Mouse (Mus musculus) forebrain, embryonic 14.5 days (tissue): ENCODE results near the gene Serpina3k. TPM values are rescaled to one million over a fixed set of nuclear protein-coding genes. Genes with fewer than 3 reads are reported as not detected.
"Not testable (repeated sequence)": the region's sequence is repeated elsewhere in the genome, so short reads cannot be mapped to it uniquely, and the experiment has no call there.

Experiments
- ATAC-seq: fragments of 200-750 bp; cut with Nextera tagmentation; 2 replicates; pipeline ENCODE4 v1.8.0; 2017; ENCODE audit warnings: mild to moderate bottlenecking, moderate library complexity
- DNase-seq: peaks from one replicate; pipeline ENCODE4 v3.0.0-alpha.2; 2015; ENCODE audit warnings: low spot score
- H3K27ac ChIP-seq: fragments of 300-500 bp; sonication (generic); 2 replicates; pipeline ENCODE4 v1.5.1; 2014; ENCODE audit warnings: low read depth, mild to moderate bottlenecking, control low read depth, low read length, moderate library complexity
- H3K27me3 ChIP-seq: fragments of 300-500 bp; sonication (generic); replicated peaks from 2 replicates; pipeline ENCODE4 v1.6.1; 2014; ENCODE audit warnings: low read length, control low read depth, mixed read lengths; ENCODE audit not compliant: control insufficient read depth, insufficient read depth
- H3K36me3 ChIP-seq: fragments of 300-500 bp; sonication (generic); 2 replicates; pipeline ENCODE4 v1.6.1; 2014; ENCODE audit warnings: low read length, control low read depth; ENCODE audit not compliant: control insufficient read depth, insufficient read depth
- H3K4me1 ChIP-seq: fragments of 300-500 bp; sonication (generic); 2 replicates; pipeline ENCODE4 v1.6.1; 2014; ENCODE audit warnings: antibody characterized with exemption, low read length, control low read depth; ENCODE audit not compliant: control insufficient read depth, insufficient read depth
- H3K4me2 ChIP-seq: fragments of 300-500 bp; sonication (generic); 2 replicates; pipeline ENCODE4 v1.6.1; 2014; ENCODE audit warnings: mild to moderate bottlenecking, control low read depth, low read length
- H3K4me3 ChIP-seq: fragments of 300-500 bp; sonication (generic); 2 replicates; pipeline ENCODE4 v1.5.1; 2014; ENCODE audit warnings: low read depth, low read length, control low read depth
- H3K9ac ChIP-seq: fragments of 300-500 bp; sonication (generic); 2 replicates; pipeline ENCODE4 v1.6.1; 2014; ENCODE audit warnings: mild to moderate bottlenecking, low read length, control low read depth, moderate library complexity
- H3K9me3 ChIP-seq: fragments of 300-500 bp; sonication (generic); replicated peaks from 2 replicates; pipeline ENCODE4 v1.6.1; 2016; ENCODE audit warnings: low read length, control low read depth, mixed read lengths; ENCODE audit not compliant: control insufficient read depth
- WGBS: fragments of 180-500 bp; shearing (Covaris S2); extraction: QIAGEN DNeasy Blood & Tissue Kit; methylation state at CpG from one replicate; pipeline ENCODE4 v1.1.7; 2014; 5-methylcytosine and 5-hydroxymethylcytosine counted together
- polyA plus RNA-seq: library from polyadenylated mRNA; unstranded; fragments of >200 nt; fragmentation: Nextera tagmentation; extraction: Ambion mirVana; gene quantifications from 2 replicates; pipeline ENCODE4 v1.2.1, GENCODE M21; 2014

Gene Serpina3k
- not detected in 2 replicates for polyA plus RNA-seq

- WGBS, result 80% methylated on average over 3 of the region's 3 CpGs
- not testable (repeated sequence) for H3K4me1 ChIP-seq, H3K36me3 ChIP-seq, H3K27me3 ChIP-seq, DNase-seq, ATAC-seq, H3K4me3 ChIP-seq, H3K4me2 ChIP-seq, H3K9me3 ChIP-seq, H3K9ac ChIP-seq, H3K27ac ChIP-seq
Observed at GRCm38 (mm10) chr12:104338226-104338625, at the start of gene Serpina3k, which contains the start of gene Serpina3m. Serpina3k (plus strand) TSS chr12:104338486. Serpina3m (plus strand) TSS chr12:104338486.

GRCm38 (mm10) chr12:104289872-104290271 is 48.4 kb upstream of the Serpina3k start:
- no peak for DNase-seq
- Histone ChIP-seq H3K27ac (no peak overlapping the region), H3K4me2 (no peak overlapping the region), H3K27me3 (no peaks in the 10 kb centered on the region), H3K36me3 (no peaks in the 10 kb centered on the region), H3K4me1 (no peaks in the 10 kb centered on the region), H3K9me3 (no peaks in the 10 kb centered on the region), H3K4me3 (no peak overlapping the region), H3K9ac (no peak overlapping the region)
- no peak for ATAC-seq
- WGBS, result 50% methylated on average over 4 of the region's 4 CpGs

- no peaks in the 10 kb centered on the region for H3K4me1 ChIP-seq
- H3K9ac ChIP-seq, result no peak overlapping the region
- H3K4me3 ChIP-seq, result no peak overlapping the region
- no peak overlapping the region for H3K4me2 ChIP-seq
- no peak overlapping the region for H3K27ac ChIP-seq
- 91% methylated on average over 2 of the region's 2 CpGs for WGBS
- no peaks in the 10 kb centered on the region for H3K9me3 ChIP-seq
- H3K27me3 ChIP-seq, result no peaks in the 10 kb centered on the region
- ATAC-seq (no peak), DNase-seq (no peak)
- H3K36me3 ChIP-seq, result no peaks in the 10 kb centered on the region
Observed at GRCm38 (mm10) chr12:104293963-104294362, 44.3 kb upstream of the Serpina3k start.

GRCm38 (mm10) chr12:104298049-104298448 is 40.2 kb upstream of the Serpina3k start:
- DNase-seq, result no peak
- WGBS, result 92% methylated on average over 2 of the region's 2 CpGs
- no peak overlapping the region for H3K4me2 ChIP-seq
- no peak overlapping the region for H3K9ac ChIP-seq
- no peaks in the 10 kb centered on the region for H3K4me1 ChIP-seq
- H3K9me3 ChIP-seq, result no peaks in the 10 kb centered on the region
- H3K27me3 ChIP-seq, result no peaks in the 10 kb centered on the region
- no peak for ATAC-seq
- no peak overlapping the region for H3K27ac ChIP-seq
- no peaks in the 10 kb centered on the region for H3K36me3 ChIP-seq
- H3K4me3 ChIP-seq, result no peak overlapping the region

GRCm38 (mm10) chr12:104305991-104306390 is 32.3 kb upstream of the Serpina3k start:
- 82% methylated on average over 4 of the region's 4 CpGs for WGBS
- H3K27ac ChIP-seq, result no peak overlapping the region
- ATAC-seq, result no peak

GRCm38 (mm10) chr12:104314253-104314652 is 24.0 kb upstream of the Serpina3k start, which contains the start of gene Serpina3j:
Serpina3j (plus strand) TSS chr12:104314553.
- no peak within 1 kb of the TSS for H3K4me2 ChIP-seq
- no peaks in the 10 kb centered on the region for H3K4me1 ChIP-seq
- DNase-seq, result no peak
- no peaks in the 10 kb centered on the region for H3K36me3 ChIP-seq
- H3K27me3 ChIP-seq, result no peaks in the 10 kb centered on the region
- WGBS, result 83% methylated on average over 1 of the region's 1 CpGs
- H3K4me3 ChIP-seq, result no peak within 1 kb of the TSS
- H3K27ac ChIP-seq, result no peak within 1 kb of the TSS
- H3K9me3 ChIP-seq, result no peaks in the 10 kb centered on the region; the same call in 1 of the 2 replicates
- H3K9ac ChIP-seq, result no peak within 1 kb of the TSS
- ATAC-seq, result no peak

More at GRCm38 (mm10) chr12:104305991-104306390, 32.3 kb upstream of the Serpina3k start:
- no peak overlapping the region for H3K4me2 ChIP-seq
- H3K9ac ChIP-seq, result no peak overlapping the region
- no peak for DNase-seq
- H3K4me3 ChIP-seq, result no peak overlapping the region
- H3K9me3 ChIP-seq, result no peaks in the 10 kb centered on the region
- no peaks in the 10 kb centered on the region for H3K4me1 ChIP-seq
- no peaks in the 10 kb centered on the region for H3K27me3 ChIP-seq
- H3K36me3 ChIP-seq, result no peaks in the 10 kb centered on the region

- H3K4me1 ChIP-seq, result no peaks in the 10 kb centered on the region
- H3K9me3 ChIP-seq, result no peaks in the 10 kb centered on the region
- H3K9ac ChIP-seq, result no peak overlapping the region
- ATAC-seq (no peak), DNase-seq (no peak)
- no peaks in the 10 kb centered on the region for H3K36me3 ChIP-seq
- H3K4me2 ChIP-seq, result no peak overlapping the region
- no peak overlapping the region for H3K27ac ChIP-seq
- WGBS, result 86% methylated on average over 1 of the region's 1 CpGs
- H3K27me3 ChIP-seq, result no peaks in the 10 kb centered on the region
- no peak overlapping the region for H3K4me3 ChIP-seq
Observed at GRCm38 (mm10) chr12:104322454-104322853, 15.8 kb upstream of the Serpina3k start.

- no peaks in the 10 kb centered on the region for H3K27me3 ChIP-seq
- no peak overlapping the region for H3K4me3 ChIP-seq
- H3K4me2 ChIP-seq, result no peak overlapping the region
- 56% methylated on average over 1 of the region's 1 CpGs for WGBS
- no peaks in the 10 kb centered on the region for H3K4me1 ChIP-seq
- no peaks in the 10 kb centered on the region for H3K36me3 ChIP-seq
- ATAC-seq (no peak), DNase-seq (no peak)
- H3K27ac ChIP-seq, result no peak overlapping the region
- no peak overlapping the region for H3K9ac ChIP-seq
- no peaks in the 10 kb centered on the region for H3K9me3 ChIP-seq
Observed at GRCm38 (mm10) chr12:104331701-104332100, 6.6 kb upstream of the Serpina3k start.

- H3K27ac ChIP-seq, H3K27me3 ChIP-seq, ATAC-seq, DNase-seq, H3K4me3 ChIP-seq, H3K4me1 ChIP-seq, H3K9ac ChIP-seq, H3K9me3 ChIP-seq, H3K4me2 ChIP-seq, H3K36me3 ChIP-seq: not testable (repeated sequence)
Observed at GRCm38 (mm10) chr12:104336873-104337272, 1.4 kb upstream of the Serpina3k start.
